Mouse (Mus musculus) c-Kit-positive CD71-positive TER-119-negative erythroid progenitor cells, embryonic 14.5 days (primary cell): ENCODE measurements around the gene Clasp1.
A peak's percentile ranks its signal among the peaks of the same experiment; 100 is the strongest.

Source experiments
- DNase-seq: peaks from one replicate; pipeline ENCODE4 v3.0.0-alpha.2; 2013; ENCODE audit warnings: low read depth

Gene Clasp1

DNA sequence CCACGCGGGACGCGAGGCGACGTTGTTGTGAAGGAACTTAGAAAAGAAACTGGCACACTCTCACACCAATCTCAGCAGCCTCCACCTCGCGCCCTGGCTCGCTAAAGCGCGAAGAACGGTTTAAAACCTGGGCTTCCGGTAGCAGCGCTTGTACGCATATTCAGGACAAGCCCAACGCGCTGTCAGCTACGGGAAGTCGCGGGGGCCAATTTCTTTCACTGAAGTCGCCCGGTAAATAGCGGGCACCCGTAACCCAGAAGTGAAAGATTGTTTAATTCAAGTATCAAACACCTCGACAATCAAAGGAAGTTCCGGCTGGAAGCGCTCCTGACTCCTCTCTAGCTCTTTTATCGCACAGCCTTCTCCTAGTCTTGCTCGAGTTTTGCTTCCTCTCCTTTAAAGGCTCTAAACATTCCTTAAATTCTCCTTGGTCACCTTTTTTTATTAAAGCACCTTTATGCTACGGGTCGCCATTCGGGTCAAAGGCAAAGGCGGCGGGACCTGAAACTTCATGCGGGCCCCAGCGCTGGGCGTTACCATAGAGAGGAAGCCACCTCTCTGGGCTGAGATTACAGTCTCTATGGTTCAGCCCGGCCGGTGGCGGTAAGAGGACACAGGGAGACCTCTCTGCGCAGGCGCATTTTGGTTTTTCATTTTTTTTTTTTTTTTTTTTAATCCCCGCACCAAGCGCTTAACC lies at the start of gene Clasp1:
TSS of gene Clasp1 (plus strand) at position 302 of the 697 bp plus-strand sequence.
- peak; percentile 96 for DNase-seq

DNA sequence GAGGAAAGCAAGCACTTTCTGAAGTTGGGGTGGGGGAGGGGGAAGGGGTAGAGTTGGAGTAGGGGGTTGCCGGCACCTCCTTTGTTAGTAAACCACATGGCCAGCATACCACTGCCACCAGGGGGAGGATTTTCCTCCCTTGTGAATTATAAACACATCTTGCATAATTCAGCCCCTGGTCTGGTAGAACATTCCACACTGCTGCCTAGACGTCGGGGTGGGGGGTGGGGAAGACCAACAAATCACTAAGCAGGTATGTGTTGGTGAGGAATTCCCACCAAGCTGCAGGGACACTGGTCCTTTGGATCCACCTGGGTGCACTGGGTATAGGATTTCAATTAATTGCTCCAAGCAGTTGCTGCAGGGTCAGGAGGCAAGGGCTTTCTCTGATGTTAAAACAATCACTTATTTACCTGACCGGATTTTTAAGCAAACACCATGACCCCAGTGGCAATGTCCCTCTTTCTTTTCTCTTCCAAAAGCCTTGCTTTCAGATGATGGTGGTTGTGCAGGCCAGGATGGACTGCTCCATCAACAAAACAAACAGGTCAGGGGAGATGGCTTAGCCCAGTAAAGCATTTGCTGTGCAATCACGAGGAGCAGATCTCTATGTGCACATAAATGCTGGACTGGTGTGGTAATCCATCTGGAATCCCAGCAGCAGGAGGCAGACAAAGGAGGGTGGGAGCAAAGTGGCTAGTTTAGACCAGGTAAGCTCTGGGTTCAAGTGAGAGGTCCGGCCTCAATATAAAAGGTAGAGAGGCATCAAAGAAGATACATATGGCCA lies 45.0 kb upstream of the Clasp1 start:
- DNase-seq = no peak

DNA sequence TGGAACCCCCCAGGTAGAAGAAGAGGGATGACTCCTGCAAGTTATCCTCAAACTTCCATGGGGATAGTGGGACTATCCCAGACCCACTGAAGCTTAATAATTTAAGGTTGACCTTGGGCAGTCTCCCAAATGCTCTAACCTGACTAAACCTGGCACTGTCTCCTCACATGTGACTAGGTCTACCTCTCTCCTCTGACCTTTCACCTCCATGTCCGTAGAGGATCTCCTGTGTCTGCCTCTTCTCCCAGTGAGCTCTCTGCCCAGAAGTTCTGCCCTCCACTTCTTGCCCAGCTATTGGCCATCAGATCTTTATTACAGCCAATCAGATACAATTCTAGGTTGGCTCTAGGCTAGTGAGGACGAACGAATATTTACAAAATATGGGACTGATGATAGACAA lies 38.9 kb upstream of the Clasp1 start:
- DNase-seq = no peak

DNA sequence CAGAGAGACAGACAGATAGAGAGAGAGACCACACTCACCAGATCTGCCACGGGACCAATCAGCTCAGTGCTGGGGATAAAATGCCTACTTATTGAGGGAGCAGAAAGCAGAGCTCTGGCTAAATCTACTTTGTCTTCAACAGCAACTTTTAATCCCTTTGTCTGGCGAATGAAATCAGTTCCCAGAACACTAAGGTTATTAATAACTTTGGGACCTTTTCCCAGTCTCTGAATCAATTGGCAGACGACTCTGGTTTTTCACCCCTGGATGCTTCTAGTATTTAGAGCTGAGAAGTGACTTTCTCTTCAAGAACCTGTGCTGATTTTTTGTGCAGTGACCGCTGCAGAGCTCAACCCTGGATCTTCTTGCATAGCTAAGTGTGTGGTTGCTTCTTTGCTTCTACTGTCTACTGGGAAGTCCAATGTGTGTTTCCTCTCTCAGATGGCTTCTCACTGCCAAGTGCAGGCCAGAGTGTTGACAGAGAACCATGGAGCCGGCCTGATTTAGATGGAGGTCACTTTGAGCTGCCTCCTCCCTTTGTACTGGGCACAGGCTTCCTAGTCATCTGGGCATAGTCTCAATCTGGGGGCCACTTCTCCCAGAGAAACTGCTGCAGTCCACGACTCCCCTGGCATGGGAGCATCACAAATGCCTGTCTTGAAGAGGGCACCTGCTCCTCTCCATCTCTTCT lies 29.6 kb upstream of the Clasp1 start:
- DNase-seq = no peak

DNA sequence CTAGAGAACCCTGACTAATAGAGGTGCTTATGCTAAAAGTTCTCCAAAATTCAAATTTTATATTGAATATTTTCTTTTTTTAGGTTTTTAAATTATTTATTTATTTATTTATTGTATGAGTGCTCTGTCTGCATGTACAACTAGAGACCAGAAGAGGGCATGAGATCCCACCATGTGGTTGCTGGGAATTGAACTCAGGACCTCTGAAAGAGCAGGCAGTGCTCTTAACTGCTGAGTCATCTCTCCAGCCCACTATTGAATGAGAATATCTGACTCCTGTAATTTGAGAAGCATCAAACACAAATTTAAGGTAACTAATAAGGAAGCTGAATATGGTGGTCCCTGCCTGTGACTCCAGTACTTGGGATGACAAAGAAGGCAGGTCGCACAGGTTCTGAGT lies 20.9 kb upstream of the Clasp1 start:
- DNase-seq = no peak

DNA sequence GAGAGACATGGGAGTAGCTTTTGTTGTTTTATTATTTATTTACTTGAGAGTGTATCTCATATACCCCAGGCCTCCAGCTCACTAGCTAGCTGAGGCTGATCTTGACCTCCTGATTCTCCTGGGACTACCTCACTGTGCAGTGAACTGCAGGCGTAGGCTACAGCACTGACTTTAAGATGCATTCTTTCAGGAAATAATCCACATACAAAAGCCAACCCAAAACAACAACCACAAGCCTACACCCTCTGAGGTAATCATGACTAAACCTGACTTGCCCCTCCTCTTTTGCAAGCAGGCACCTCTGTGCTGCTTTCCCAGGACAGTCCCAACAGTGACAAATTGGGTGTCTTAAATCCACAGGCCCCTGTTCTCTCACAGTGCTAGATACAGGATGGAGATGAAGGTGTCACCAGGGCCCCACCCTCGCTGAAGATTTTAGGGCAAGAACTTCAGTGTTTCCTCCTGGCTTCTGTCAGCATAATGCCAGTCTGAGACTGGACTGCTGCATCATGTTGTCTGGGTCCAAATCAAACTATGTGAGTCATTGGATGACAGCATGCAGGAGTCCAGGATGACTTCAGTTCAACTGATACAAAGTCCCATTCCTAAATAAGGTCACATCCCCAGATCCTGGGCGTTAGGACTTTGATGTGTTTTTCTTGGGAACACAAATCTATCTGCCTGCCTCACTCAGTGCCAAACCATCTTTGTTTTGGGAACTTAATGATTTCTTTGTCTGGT lies 20.0 kb upstream of the Clasp1 start:
- DNase-seq = no peak

DNA sequence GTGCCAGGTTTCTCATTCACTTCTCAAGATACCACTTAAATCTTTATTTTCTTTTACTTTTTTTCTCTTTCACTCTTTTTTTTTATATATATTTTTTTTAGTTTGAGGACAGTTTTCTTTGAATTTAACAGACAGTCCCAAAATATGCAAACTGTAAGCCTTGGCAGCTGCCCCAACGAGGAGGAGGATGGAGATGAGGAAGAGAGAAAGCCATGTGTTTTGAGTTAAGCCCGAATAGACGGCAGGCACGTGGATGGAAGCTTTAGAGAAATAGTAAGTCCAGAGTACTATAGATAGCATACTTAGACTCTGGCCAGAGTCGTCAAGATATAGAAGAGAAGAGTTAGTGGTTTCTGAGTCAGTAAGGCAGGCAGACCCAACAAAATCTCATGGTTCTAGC lies 11.1 kb upstream of the Clasp1 start:
- DNase-seq = no peak

DNA sequence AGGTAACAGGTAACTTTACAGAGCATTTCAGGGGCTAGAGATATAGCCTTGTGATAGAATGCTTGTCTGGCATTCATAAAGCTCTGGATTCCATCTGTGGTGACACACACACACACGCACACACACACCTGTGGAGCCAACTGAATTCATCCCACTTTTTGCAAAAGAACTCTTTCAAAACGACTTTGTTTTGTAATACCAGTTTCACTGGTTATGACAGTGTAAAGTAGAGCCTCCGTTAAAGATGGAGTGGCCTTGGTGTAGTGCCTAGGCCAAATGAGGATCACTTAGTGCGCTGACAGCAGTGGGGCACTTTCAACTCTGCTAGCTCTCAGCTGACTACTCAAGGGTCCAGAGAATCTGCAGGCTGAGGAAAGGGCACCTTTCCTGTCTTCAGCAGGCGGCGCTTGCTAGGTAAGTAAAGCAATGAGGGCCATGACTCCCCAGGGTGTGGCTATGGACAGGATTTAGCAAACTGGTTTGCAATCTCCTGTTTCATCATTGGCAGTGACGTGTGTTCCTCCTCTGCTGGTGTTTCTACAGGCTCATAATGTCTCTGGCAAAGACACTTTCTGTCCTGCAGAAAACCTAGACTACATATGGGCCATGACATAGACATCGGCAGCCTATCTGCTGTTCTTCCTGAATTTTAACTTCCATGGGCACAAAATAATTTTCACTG lies 8.6 kb upstream of the Clasp1 start:
- DNase-seq = no peak

DNA sequence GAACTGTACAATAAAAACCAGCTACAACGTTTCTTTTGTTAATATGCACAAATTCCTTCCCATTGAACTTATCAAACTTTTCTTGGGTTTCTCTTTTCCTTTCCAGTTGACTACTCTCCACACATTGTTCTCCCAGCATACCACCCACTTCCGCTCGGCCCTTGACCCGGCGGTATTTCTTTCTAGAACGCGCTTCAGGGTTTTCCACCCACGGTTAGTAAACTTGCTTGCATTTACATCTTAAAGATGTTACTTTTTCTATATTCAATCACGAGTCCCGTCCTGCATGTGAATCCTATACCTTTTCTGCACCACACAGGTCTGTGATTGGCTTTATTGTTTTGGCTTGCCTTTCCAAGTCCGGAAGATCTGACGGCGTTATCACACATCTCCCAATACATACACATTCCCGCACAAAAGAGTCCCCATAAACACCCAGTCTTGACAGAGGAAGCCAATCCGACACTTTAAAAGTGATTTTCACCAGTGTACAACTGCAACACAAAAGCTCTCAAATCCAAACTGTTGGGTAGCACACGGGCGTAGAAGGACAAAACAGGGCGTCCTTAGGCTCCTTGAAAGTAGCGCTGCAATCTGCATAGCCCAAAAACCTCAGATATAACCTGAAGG lies 616 bp upstream of the Clasp1 start:
- peak; percentile 78 for DNase-seq

DNA sequence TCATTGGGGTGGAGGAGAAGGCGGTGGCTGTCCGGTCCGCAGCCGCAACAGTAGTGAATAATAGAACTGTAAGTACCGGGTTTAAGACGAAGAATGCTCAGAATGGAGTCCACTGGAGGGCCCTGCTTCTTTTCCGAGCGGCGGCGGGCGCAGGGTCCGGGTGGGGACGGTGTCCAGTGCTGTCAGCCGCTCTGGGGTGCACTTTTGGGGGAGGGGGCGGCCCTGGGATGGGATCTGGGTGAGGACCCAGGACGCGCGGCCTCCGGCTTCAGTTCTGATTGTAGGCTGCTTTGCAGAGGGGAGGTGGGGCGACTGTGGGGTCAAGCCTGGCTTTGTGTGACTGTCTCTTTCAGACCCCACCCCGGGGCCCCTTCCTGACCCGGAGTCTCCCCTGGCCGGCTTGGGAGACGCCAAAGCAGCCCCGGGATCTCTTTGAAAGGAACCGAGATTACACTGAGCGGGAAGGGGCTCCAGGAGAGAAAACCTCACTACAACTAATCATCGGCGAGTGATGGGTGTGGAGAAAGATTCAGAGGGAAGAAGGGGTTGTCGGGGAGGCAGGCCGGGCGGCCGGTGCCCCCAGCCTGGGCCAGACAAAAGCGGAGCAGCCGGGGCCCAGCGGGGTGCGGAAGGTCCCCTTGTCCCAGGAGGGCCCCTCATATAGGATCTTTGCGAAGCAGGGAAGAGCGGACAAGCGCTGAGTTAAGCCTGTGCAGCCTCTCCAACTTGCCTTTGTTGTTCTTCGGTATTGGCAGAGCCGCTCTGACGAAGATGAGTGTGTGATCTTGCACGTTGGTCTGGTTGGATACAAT lies 802 bp downstream of the Clasp1 start:
- peak; percentile 46 for DNase-seq

DNA sequence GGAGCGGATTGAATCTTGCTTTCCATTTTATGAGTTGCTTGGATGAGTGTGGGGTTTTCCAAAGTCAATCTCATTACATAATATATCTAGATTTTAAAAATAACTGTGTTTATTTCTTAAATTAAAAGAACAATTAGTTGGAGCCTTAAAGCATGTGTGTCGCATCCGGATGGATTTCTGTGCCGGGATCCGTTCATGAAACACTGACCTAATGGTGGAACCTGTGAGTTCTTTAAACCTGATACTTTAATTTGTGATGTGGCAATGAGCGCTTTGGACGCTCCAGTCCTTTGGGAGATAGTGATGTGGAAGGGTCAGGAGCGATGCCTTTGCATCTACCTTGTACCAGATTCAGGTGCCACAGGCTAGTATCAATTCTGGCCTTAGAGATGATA lies 1.4 kb downstream of the Clasp1 start:
- DNase-seq = no peak

DNA sequence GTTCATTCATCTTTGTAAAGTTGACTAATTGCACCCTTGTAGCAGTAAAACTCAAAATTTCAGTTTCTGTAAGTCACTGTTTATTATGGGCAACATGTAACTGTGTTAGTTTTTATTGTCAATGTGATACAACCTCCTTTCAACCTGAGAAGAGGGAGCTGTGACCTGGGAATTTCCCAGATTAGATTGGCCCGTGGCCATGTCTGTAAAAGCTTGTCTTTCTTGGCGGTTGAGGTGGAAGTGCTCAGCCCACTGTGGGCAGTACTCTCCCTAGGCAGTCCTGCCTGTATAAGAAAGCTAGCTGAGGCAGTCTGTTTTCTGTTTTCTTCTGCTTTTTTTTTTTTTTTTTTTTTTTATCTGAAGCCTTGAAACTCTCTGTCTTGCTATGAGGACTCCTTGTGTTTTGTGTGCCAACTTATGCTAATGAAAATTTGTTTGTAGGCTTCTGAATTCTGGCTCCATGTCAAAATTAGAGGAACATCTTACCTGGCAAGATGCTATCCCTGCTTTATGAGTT lies 2.1 kb downstream of the Clasp1 start:
- DNase-seq = peak; percentile 34

DNA sequence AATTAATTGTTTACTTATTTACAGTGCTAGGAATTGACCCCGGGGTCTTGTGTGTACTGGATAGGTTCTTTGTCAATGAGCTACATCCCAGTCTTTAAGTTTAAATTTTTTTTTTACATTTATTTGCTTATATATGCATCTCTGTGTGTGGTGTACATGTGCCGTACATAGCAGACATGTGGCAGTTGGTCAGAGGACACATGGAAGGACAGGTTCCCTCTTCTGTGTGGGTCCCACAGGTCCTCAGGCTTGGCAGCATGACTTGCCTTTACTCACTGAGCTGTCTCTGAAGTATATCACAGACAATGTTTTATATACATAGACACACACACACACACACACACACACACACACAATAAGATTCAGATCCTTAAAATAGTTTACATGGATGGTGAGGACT lies 3.4 kb downstream of the Clasp1 start:
- no peak for DNase-seq

DNA sequence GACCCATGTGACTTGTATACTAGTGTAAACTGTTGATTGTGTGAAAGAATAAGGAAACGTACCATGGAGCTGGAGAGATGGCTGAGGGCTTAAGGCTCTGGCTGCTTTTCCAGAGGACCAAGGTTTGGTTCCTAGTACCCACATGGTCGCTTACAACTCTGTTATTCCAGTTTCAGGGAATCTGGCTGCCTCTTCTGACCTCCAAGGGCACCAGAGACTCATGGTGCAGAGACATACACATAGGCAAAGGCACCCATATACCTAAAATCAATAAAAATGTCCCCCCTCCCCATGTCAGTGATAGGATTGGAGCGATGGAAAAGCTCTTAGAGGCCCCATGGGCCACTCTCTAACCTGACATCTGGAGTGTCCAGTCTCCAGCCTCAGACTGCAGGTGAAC lies 5.1 kb downstream of the Clasp1 start:
- DNase-seq = no peak

DNA sequence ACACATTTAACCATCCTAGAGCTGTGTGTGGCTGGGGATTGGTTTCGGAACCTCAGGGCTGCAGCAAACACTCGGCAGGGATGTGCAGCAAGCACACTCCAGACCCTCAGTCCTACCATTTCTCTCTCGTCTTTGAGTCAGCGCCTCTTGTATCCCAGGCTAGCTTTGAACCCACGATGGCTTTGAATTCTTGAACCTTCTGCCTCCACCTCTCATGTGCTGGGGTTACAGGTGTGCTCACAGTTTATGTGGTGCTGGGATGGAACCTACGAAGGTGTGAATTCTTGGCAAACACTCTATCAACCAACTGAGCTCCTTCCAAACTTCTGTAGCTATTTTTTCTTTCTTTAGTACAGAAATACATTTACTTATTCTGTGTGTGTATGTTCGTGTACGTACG lies 9.0 kb downstream of the Clasp1 start:
- no peak for DNase-seq

DNA sequence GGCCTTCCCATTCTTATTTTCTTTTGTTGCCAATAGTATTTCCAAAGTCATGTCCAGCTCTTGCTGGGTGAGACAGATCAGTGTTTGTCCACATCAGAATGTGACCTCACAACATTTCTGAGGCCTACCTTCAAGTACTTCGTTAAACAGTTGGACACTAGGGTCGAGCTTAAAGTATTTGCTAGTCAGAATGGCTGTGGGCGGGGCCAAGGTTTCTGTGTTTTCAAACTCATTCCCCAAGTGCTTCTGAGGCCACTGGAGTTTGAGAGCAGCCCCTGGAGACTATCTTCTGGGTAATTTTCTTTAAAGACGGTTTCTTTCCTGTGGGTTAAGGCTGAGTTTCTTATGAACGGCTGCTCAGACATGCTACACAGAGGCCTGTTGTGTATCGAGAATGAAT lies 9.7 kb downstream of the Clasp1 start:
- DNase-seq = no peak

DNA sequence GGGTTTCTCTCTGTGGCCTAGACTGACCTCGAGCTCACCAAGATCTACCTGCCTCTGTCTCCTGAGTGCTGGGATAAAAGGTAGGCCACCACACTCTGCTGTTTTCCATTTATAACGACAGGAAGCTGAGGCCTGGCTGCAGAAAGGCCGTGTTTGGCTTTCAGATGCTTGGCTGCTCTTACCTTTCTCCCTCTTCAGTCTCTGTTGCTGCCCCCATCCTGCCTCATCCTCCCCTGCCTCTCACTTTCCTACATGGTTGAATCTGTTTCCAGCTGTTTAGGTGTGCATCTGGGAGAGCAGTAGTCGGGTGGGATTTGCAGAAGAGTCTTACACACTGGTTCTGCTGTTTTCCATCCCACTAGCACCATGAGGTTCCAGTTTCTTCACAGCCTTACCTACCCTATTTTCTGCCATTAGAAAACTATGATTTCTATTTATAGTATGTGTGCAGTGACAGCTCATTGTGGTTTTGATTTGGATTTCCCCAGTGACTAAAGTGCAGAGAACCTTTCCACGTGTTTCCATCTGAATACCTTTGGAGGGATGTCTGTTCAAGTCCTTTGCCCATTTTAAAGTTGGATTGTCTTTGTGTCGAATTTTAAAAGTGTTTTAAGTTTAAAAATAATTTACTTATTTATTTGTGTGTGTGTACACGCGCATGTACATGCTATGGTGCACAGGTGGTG lies 10.9 kb downstream of the Clasp1 start:
- DNase-seq = no peak

DNA sequence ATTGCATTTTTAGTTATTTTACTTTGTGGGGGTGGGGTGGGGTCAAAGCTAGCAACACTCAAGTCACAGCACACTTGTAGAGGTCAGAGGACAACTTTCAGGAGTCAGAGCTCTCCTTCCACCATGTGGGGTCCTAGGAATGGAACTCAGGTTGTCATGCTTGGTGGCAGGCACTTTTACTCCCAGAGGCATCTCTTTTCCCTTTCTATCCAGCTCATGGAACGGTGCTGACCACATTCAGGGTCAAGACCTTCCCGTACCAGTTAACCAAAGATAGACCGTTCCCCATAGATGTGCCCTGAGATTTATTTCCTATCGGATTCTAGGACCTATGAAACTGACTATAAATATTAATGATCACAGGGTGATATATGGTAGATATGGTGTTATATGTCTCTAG lies 13.1 kb downstream of the Clasp1 start:
- DNase-seq = no peak

DNA sequence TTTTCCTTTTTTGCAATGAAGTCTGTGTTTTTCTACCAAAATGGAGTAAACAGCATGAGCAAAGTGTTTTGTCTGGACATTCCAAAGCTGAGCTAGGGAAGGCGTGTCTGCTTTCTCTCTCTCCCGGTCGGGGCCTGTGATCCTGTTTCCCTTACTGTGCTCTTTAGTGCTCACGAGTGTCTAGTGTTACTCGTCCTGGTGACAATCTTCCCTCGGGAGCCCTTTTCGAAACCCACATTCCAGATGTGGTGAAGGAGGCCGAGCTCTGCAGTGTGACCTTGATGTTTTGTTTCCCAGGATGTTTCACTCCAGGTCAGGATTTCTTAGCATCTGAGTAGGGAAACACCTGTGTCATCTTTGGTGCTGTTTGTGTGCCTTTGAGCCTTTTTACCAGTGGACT lies 13.7 kb downstream of the Clasp1 start:
- no peak for DNase-seq

DNA sequence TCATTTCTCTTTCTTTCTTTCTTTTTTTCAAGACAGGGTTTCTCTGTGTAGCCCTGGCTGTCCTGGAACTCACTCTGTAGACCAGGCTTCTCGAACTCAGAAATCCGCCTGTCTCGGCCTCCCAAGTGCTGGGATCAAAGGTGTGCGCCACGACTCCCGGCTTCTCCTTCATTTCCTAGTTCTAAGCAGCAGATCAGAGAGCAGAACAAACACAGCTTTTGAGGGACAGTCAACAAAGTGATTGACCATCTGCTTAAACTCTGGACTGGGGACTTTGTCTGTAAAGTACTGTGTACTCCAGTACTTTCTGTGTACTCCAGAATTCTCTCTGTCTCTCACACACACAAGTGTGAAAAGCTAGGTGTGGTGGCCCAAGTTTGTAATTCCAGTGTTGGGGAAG lies 14.1 kb downstream of the Clasp1 start:
- no peak for DNase-seq
